Comparison of ENCODE assay signal across 27 mouse cellular contexts in genomic region chr9:62903841-62904240, GRCm38 (mm10). TPM values are rescaled to one million over a fixed set of nuclear protein-coding genes. Genes with fewer than 3 reads are reported as not detected.
DNase-seq lines count a peak whose midpoint lies in the region; ATAC-seq lines count a peak whose summit lies in the region.
"Had no signal": no experiment of that assay in that cellular context is flagged by ENCODE, and none has a peak within 500 bp of the region (broad histone marks: within the 10 kb centered on the region; RNA-seq: fewer than 3 reads in every experiment).

No protein-coding gene starts in this region.

- no peak overlapping the region for H3K27ac ChIP-seq in heart, embryonic 10.5 days
- H3K27ac ChIP-seq: embryonic facial prominence, embryonic 10.5 days; embryonic facial prominence, embryonic 13.5 days; forebrain, embryonic 10.5 days; forebrain, embryonic 13.5 days; heart, adult 2 months; hindbrain, embryonic 12.5 days; hindbrain, embryonic 15.5 days had no signal

- no peaks in the 10 kb centered on the region for H3K27me3 ChIP-seq in heart, embryonic 10.5 days (ENCODE audit: insufficient read depth, poor library complexity, severe bottlenecking)
- H3K27me3 ChIP-seq: CH12.LX; embryonic facial prominence, embryonic 13.5 days; forebrain, embryonic 13.5 days; hindbrain, embryonic 12.5 days; hindbrain, embryonic 15.5 days; Patski had no signal

- peak; percentile 97 for ATAC-seq in granulocyte monocyte progenitor cell, adult 5-6 weeks (replicated peaks; ENCODE audit: poor library complexity, severe bottlenecking)
- ATAC-seq in erythroblast, adult 5-6 weeks (replicated peaks; ENCODE audit: low FRiP score, poor library complexity, severe bottlenecking), result no peak
- ATAC-seq: forebrain, embryonic 13.5 days; forebrain, embryonic 16.5 days; Patski had no signal

- H3K36me3 ChIP-seq in heart, embryonic 10.5 days, result peaks cover 32% of the 10 kb centered on the region

- no peaks in the 10 kb centered on the region for H3K4me1 ChIP-seq in heart, embryonic 10.5 days
- H3K4me1 ChIP-seq: embryonic facial prominence, embryonic 13.5 days; hindbrain, embryonic 12.5 days; hindbrain, embryonic 15.5 days had no signal

- peak; percentile 22 for DNase-seq in heart, adult 11 months
- no peak for DNase-seq in heart, embryonic 10.5 days (ENCODE audit: low spot score)
- peak; percentile 83 for DNase-seq in 416B (ENCODE audit: low read depth)
- no peak for DNase-seq in layer of hippocampus, adult 9-10 months (ENCODE audit: low spot score)
- DNase-seq: adrenal gland, postnatal 10 days; adrenal gland, postnatal 36 days; B cell, adult 2 months; cerebellum, adult 11 months; cerebellum, adult 2 months; cerebellum, adult 9-11 months; cerebellum, postnatal 25 days; embryo, embryonic 11 days; gastrocnemius, postnatal 10 days; gastrocnemius, postnatal 36 days; heart, adult 2 months had no signal

- H3K9me3 ChIP-seq in heart, embryonic 10.5 days, result no peaks in the 10 kb centered on the region
- H3K9me3 ChIP-seq: embryonic facial prominence, embryonic 10.5 days; embryonic facial prominence, embryonic 13.5 days; forebrain, embryonic 10.5 days; forebrain, embryonic 13.5 days; G1E; hindbrain, embryonic 12.5 days; hindbrain, embryonic 15.5 days had no signal

- 97% methylated on average over 2 of the region's 2 CpGs for WGBS in heart, embryonic 10.5 days

- H3K4me3 ChIP-seq in heart, embryonic 10.5 days, result no peak overlapping the region
- H3K4me3 ChIP-seq: embryonic facial prominence, embryonic 10.5 days; embryonic facial prominence, embryonic 13.5 days; forebrain, embryonic 10.5 days; forebrain, embryonic 13.5 days; heart, adult 2 months; hindbrain, embryonic 12.5 days; hindbrain, embryonic 15.5 days had no signal

RNA-seq across cellular contexts. Expression of gene Calml4, which starts 46.0 kb away (rescaled TPM):
- 0.31 and 0.94 TPM in 2 replicates for polyA plus RNA-seq in heart, embryonic 10.5 days (2016; fragmentation: Nextera tagmentation; extraction: Ambion mirVana)
- total RNA-seq in granulocyte monocyte progenitor cell, adult 5-6 weeks (2014; fragmentation: Nextera tagmentation), result 1.1 and 6.9 TPM in 2 replicates
- 0.13 and 2.3 TPM in 2 replicates for total RNA-seq in granulocyte monocyte progenitor cell, adult 5-6 weeks (2017)
- total RNA-seq in erythroblast, adult 5-6 weeks (2015; ENCODE audit: low replicate concordance), result not detected in 2 replicates
- total RNA-seq in erythroblast, adult 5-6 weeks (2017; ENCODE audit: low replicate concordance), result not detected in 2 replicates
- total RNA-seq: CH12.LX had no signal

Comparison
In these comparisons a context has a peak if more than half of its experiments do, and no peak if none do; other contexts are left out.
1. DNase-seq: peak in heart, adult 11 months (single experiment) and 416B (single experiment); none in heart, embryonic 10.5 days (single experiment) and layer of hippocampus, adult 9-10 months (single experiment).